Mouse (Mus musculus): Measurements from ENCODE around the gene Hsd11b1. TPM values are rescaled to one million over a fixed set of nuclear protein-coding genes. Genes with fewer than 3 reads are reported as not detected.

The Hsd11b1 gene
- total RNA-seq (2014; rRNA removed), result 807 and 1,077 TPM in 2 replicates
- polyA plus RNA-seq (2012; rRNA removed), result 826 and 1,028 TPM in 2 replicates

DNA sequence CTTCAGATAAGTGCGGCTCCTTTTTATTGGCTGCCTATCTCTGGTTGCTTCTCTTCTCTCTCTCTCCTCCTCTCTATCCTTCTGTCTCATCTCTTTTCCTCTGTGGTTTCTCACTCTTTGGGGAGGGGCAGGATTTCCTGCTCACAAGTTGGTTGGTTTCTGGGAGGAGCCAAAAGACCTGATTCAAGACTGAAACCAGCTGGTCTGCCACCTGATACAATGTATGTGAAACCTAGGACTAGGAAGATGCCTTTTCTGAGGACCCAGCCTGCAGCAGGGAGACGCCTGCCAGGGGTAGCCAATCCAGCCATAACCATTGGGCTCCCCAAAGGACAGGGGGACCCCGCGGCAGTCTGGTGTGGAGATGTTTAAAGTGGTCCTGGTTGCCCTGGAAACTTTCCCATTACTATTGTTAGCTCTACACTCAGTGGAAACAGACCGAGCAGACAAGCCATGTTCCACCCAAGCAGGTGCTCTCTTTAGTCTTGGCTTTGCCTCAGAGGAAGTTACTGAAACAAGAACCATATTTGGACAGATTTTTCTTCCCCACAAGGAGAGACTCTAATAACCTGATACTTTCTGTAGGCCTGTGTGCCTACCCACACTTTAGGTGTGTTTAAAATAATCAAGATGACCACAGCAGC lies at the start of gene Hsd11b1:
TSS of gene Hsd11b1 (minus strand) at position 121 of the 644 bp plus-strand sequence.
- Histone ChIP-seq H3K4me1 (ENCODE audit: control insufficient read depth, insufficient read depth, low read length) (peaks cover 7% of the 10 kb centered on the region), H3K36me3 (ENCODE audit: control insufficient read depth, insufficient read depth, low read length) (no peaks in the 10 kb centered on the region), H3K27ac (replicated peaks; ENCODE audit: insufficient read depth, low read depth, low read length) (peak within 1 kb of the TSS; percentile 15), H3K9ac (ENCODE audit: low read depth, low read length) (peak within 1 kb of the TSS; percentile 37; the same call in 1 of the 2 replicates), H3K4me3 (ENCODE audit: insufficient read depth, low read depth, low read length) (peak within 1 kb of the TSS; percentile 3; the same call in 1 of the 2 replicates), H3K79me2 (ENCODE audit: control insufficient read depth, insufficient read depth, low read length) (no peaks in the 10 kb centered on the region), H3K27me3 (ENCODE audit: control insufficient read depth, insufficient read depth, low read length) (no peaks in the 10 kb centered on the region)
- no peak for DNase-seq (ENCODE audit: extremely low read depth, low read depth, low spot score)
- 82% methylated on average over 5 of the region's 5 CpGs for WGBS
- no peak for TF ChIP-seq CTCF (IDR thresholded peaks at IDR 0.05; ENCODE audit: low read depth, low read length)
- TF ChIP-seq POLR2A (IDR thresholded peaks at IDR 0.05; ENCODE audit: extremely low read depth, insufficient read depth, low read length), result no peak

DNA sequence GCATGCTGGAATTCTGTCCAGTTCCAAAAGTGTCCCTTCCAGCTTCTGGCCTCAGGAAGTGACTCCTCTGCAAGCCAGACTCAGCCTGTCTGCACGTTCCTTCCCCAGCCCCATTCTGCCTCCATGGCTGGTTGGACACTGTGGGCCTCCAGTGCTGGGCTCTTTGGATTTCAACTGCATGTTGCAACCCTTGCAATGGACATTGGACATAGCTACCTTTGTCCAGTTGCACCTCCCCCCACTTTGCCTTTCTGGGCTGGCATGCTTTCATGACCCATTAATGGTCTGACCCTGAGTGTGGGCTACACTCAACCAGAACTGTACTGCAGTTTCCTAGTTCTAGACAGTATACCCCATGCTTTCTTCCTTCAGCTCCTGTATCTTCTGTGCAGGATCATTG lies 47.7 kb upstream of the Hsd11b1 start:
- H3K27me3 ChIP-seq (ENCODE audit: control insufficient read depth, insufficient read depth, low read length), result no peaks in the 10 kb centered on the region
- no peaks in the 10 kb centered on the region for H3K79me2 ChIP-seq (ENCODE audit: control insufficient read depth, insufficient read depth, low read length)
- 6% methylated on average over 1 of the region's 1 CpGs for WGBS
- peak overlapping the region; percentile 77 for H3K27ac ChIP-seq (replicated peaks; ENCODE audit: insufficient read depth, low read depth, low read length)
- H3K4me3 ChIP-seq (ENCODE audit: insufficient read depth, low read depth, low read length), result no peak overlapping the region
- peaks cover 36% of the 10 kb centered on the region for H3K4me1 ChIP-seq (ENCODE audit: control insufficient read depth, insufficient read depth, low read length)
- 0 out of 2 replicates have a peak overlapping the region, but pooled peaks have one; percentile 0 for H3K9ac ChIP-seq (ENCODE audit: low read depth, low read length)
- peak; percentile 95 for DNase-seq (ENCODE audit: extremely low read depth, low read depth, low spot score)
- no peaks in the 10 kb centered on the region for H3K36me3 ChIP-seq (ENCODE audit: control insufficient read depth, insufficient read depth, low read length)
- 0 out of 2 replicates have a peak, but pooled peaks have one; percentile 19 for TF ChIP-seq POLR2A (IDR thresholded peaks at IDR 0.05; ENCODE audit: extremely low read depth, insufficient read depth, low read length)
- no peak for TF ChIP-seq CTCF (IDR thresholded peaks at IDR 0.05; ENCODE audit: low read depth, low read length)

DNA sequence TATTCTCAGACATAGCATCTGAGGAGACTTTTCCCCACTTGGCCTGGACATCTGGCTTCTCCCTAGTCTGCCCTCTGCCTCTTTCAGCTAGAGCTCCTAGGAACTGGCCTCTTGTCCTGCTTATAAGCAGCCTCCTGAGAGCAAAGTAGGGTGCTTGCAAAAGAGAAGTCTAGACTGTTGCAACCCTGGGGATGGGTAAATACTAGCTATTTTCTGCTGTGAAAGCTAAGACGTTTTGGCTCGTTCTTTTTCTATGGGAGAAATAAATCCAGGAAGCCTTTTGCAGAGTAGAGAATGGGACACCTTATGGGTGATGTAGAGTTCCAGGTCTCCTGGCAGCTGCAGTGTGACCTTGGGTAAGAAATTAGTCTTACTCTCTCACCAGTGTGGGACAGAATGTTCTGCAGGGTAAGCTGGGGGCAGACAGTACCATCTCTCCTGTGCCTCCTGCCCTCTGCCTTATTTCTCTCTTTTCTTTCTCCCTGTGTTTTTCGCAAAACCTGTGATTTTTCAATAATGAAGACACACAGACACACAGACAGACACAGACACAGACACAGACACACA lies 46.7 kb upstream of the Hsd11b1 start:
- Histone ChIP-seq H3K27me3 (ENCODE audit: control insufficient read depth, insufficient read depth, low read length) (no peaks in the 10 kb centered on the region), H3K9ac (ENCODE audit: low read depth, low read length) (peak overlapping the region; percentile 35; the same call in 1 of the 2 replicates), H3K4me3 (ENCODE audit: insufficient read depth, low read depth, low read length) (no peak overlapping the region), H3K79me2 (ENCODE audit: control insufficient read depth, insufficient read depth, low read length) (no peaks in the 10 kb centered on the region), H3K36me3 (ENCODE audit: control insufficient read depth, insufficient read depth, low read length) (no peaks in the 10 kb centered on the region), H3K4me1 (ENCODE audit: control insufficient read depth, insufficient read depth, low read length) (peaks cover 34% of the 10 kb centered on the region), H3K27ac (replicated peaks; ENCODE audit: insufficient read depth, low read depth, low read length) (peak overlapping the region; percentile 77)
- TF ChIP-seq CTCF (IDR thresholded peaks at IDR 0.05; ENCODE audit: low read depth, low read length), result no peak
- TF ChIP-seq POLR2A (IDR thresholded peaks at IDR 0.05; ENCODE audit: extremely low read depth, insufficient read depth, low read length), result no peak
- WGBS, result 27% methylated on average over 3 of the region's 3 CpGs
- peak; percentile 83 for DNase-seq (ENCODE audit: extremely low read depth, low read depth, low spot score)

DNA sequence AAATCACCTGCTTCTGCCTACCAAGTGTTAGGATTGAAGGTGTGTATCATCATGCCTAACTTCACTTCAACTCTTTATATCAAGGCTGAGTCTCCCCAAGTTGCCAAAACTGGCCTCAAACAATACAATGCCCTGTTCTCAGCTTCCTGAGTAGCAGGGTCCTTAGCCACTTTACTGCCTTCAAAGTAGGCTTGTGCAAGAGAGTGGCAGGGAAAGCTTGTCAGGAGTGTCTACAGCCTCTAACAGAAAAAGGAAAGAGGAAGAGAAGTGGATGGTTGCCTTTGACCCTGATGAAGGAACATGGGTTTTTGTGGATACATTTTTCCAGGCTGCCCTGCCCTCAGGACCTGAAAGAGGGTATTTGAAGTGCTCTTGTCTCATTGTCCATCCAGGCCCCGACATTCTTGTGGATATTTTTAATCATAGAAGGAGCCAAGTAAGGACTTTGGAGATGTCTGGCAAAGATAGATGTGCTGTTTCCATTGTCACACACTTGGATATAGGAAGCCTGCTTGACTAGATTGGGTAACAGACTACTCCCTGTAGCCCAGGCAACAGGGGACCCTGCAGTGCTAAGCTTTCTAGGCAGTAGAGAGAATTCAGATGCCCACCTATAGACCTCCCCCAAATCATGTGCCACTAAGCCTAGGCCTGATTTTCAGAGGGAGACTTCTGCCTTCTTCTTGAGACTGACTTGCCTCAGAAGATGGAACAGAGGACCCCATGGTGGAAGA lies 46.1 kb upstream of the Hsd11b1 start:
- H3K27me3 ChIP-seq (ENCODE audit: control insufficient read depth, insufficient read depth, low read length), result no peaks in the 10 kb centered on the region
- H3K9ac ChIP-seq (ENCODE audit: low read depth, low read length), result no peak overlapping the region
- no peak overlapping the region for H3K4me3 ChIP-seq (ENCODE audit: insufficient read depth, low read depth, low read length)
- no peak for DNase-seq (ENCODE audit: extremely low read depth, low read depth, low spot score)
- 69% methylated on average over 1 of the region's 1 CpGs for whole genome bisulfite sequencing
- H3K27ac ChIP-seq (replicated peaks; ENCODE audit: insufficient read depth, low read depth, low read length), result peak overlapping the region; percentile 48
- peaks cover 29% of the 10 kb centered on the region for H3K4me1 ChIP-seq (ENCODE audit: control insufficient read depth, insufficient read depth, low read length)
- no peaks in the 10 kb centered on the region for H3K79me2 ChIP-seq (ENCODE audit: control insufficient read depth, insufficient read depth, low read length)
- TF ChIP-seq POLR2A (IDR thresholded peaks at IDR 0.05; ENCODE audit: extremely low read depth, insufficient read depth, low read length) (no peak), CTCF (IDR thresholded peaks at IDR 0.05; ENCODE audit: low read depth, low read length) (no peak)
- H3K36me3 ChIP-seq (ENCODE audit: control insufficient read depth, insufficient read depth, low read length), result no peaks in the 10 kb centered on the region

DNA sequence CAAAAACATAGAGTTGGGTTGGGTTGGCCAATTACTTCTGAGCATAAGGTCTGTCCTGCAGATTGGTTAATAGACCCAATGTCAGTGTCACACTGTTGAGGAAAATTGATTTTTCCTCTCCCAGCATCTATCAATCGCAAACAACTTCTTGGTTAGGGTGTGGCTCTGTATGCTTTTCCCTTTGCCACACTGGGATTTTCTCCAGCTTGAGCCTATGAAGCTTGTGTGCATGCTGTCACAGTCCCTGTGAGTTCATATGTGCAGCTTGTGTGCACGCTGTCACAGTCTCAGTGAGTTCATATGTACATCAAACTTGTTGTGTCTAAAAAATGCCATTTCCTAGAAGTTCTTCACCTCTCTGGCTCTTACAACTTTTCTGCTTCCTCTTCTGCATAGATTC lies 43.0 kb upstream of the Hsd11b1 start:
- Histone ChIP-seq H3K4me1 (ENCODE audit: control insufficient read depth, insufficient read depth, low read length) (peaks cover 18% of the 10 kb centered on the region), H3K27me3 (ENCODE audit: control insufficient read depth, insufficient read depth, low read length) (no peaks in the 10 kb centered on the region), H3K27ac (replicated peaks; ENCODE audit: insufficient read depth, low read depth, low read length) (no peak overlapping the region), H3K79me2 (ENCODE audit: control insufficient read depth, insufficient read depth, low read length) (no peaks in the 10 kb centered on the region), H3K36me3 (ENCODE audit: control insufficient read depth, insufficient read depth, low read length) (no peaks in the 10 kb centered on the region), H3K4me3 (ENCODE audit: insufficient read depth, low read depth, low read length) (no peak overlapping the region), H3K9ac (ENCODE audit: low read depth, low read length) (no peak overlapping the region)
- no peak for TF ChIP-seq CTCF (IDR thresholded peaks at IDR 0.05; ENCODE audit: low read depth, low read length)
- no peak for TF ChIP-seq POLR2A (IDR thresholded peaks at IDR 0.05; ENCODE audit: extremely low read depth, insufficient read depth, low read length)
- peak; percentile 80 for DNase-seq (ENCODE audit: extremely low read depth, low read depth, low spot score)
- WGBS, result 23% methylated on average over 2 of the region's 2 CpGs

Measured in liver, adult 2 months (tissue).